Mouse (Mus musculus): ENCODE results near the gene Tmem109. TPM values are rescaled to one million over a fixed set of nuclear protein-coding genes. Genes with fewer than 3 reads are reported as not detected.

The Tmem109 gene
- polyA plus RNA-seq, 1 experiment, result 223 TPM

- Histone ChIP-seq H3K4me3 (no peak overlapping the region), H3K27me3 (ENCODE audit: control insufficient read depth, insufficient read depth, insufficient read length) (no peaks in the 10 kb centered on the region), H3K4me2 (ENCODE audit: low read depth) (no peak overlapping the region), H3K36me3 (ENCODE audit: control insufficient read depth, insufficient read depth) (no peaks in the 10 kb centered on the region), H3K79me2 (ENCODE audit: control insufficient read depth, insufficient read depth) (no peaks in the 10 kb centered on the region), H3ac (ENCODE audit: control insufficient read depth, insufficient read length) (no peak overlapping the region)
- no peak for TF ChIP-seq USF1 (IDR thresholded peaks at IDR 0.05; ENCODE audit: low read depth)
Observed at GRCm38 (mm10) chr19:10822534-10822933, 59.3 kb downstream of the Tmem109 start.

DNA sequence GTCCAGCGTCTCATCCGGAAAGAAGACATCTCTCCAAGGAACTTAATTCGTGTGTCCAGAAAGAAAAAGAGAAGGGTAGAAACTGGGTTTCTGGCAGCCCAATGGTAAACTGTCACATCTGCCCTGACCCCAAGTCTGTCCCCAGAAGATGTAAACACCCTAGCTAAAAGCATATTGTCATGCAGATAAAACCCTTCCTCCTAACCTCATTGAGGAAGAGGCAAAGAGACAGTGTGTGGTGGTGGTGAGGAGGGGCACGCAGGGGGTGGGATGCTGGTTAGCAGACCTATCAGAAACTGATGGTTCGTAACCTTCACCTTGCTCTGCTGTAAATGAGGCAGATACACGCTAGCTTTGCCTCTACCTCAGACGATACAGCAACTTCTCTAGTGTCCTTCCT lies 60.5 kb downstream of the Tmem109 start:
- Histone ChIP-seq H3K27me3 (ENCODE audit: control insufficient read depth, insufficient read depth, insufficient read length) (no peaks in the 10 kb centered on the region), H3ac (ENCODE audit: control insufficient read depth, insufficient read length) (no peak overlapping the region), H3K36me3 (ENCODE audit: control insufficient read depth, insufficient read depth) (no peaks in the 10 kb centered on the region), H3K4me2 (ENCODE audit: low read depth) (no peak overlapping the region), H3K79me2 (ENCODE audit: control insufficient read depth, insufficient read depth) (no peaks in the 10 kb centered on the region), H3K4me3 (no peak overlapping the region)
- TF ChIP-seq POLR2AphosphoS2 (IDR thresholded peaks at IDR 0.05; ENCODE audit: insufficient read length, low read depth), result no peak
- no peak for TF ChIP-seq TCF12 (IDR thresholded peaks at IDR 0.05; ENCODE audit: insufficient read depth, poor library complexity, severe bottlenecking)
- TF ChIP-seq MYOG (IDR thresholded peaks at IDR 0.05; ENCODE audit: control insufficient read depth in 1 of 3, insufficient read depth in 1 of 3, insufficient read length in 2 of 3, low read depth in 2 of 3), result no peak
- TF ChIP-seq TCF3 (IDR thresholded peaks at IDR 0.05; ENCODE audit: insufficient read length, low read depth), result no peak
- TF ChIP-seq SRF (IDR thresholded peaks at IDR 0.05; ENCODE audit: control insufficient read depth, insufficient read length, low read depth), result no peak

Other genes with a start within 250 kb of the Tmem109 start
- 0.05 TPM for gene Vwce, start 247.8 kb downstream of the Tmem109 start, polyA plus RNA-seq (2012; fragmentation: generic; extraction: Trizol)
- gene Pga5, start 203.9 kb downstream of the Tmem109 start, polyA plus RNA-seq (2012; fragmentation: generic; extraction: Trizol), result 0.04 TPM
- gene Vps37c, start 193.3 kb downstream of the Tmem109 start, polyA plus RNA-seq (2012; fragmentation: generic; extraction: Trizol), result 30.2 TPM
- not detected for gene Cd5, start 143.0 kb downstream of the Tmem109 start, polyA plus RNA-seq (2012; fragmentation: generic; extraction: Trizol)
- gene Cd6, start 51.9 kb downstream of the Tmem109 start, polyA plus RNA-seq (2012; fragmentation: generic; extraction: Trizol), result not detected
- 0.02 TPM for gene Slc15a3, start 42.3 kb downstream of the Tmem109 start, polyA plus RNA-seq (2012; fragmentation: generic; extraction: Trizol)
- 118 TPM for gene Tmem132a, start 12.1 kb downstream of the Tmem109 start, polyA plus RNA-seq (2012; fragmentation: generic; extraction: Trizol)
- 222 TPM for gene Prpf19, start 13.2 kb upstream of the Tmem109 start, polyA plus RNA-seq (2012; fragmentation: generic; extraction: Trizol)
- 0.05 TPM for gene Zp1, start 38.6 kb upstream of the Tmem109 start, polyA plus RNA-seq (2012; fragmentation: generic; extraction: Trizol)
- gene Ptgdr2, start 55.2 kb upstream of the Tmem109 start, polyA plus RNA-seq (2012; fragmentation: generic; extraction: Trizol), result 0.10 TPM
- gene Ccdc86, start 67.3 kb upstream of the Tmem109 start, polyA plus RNA-seq (2012; fragmentation: generic; extraction: Trizol), result 33.1 TPM
- gene Ms4a10, start 92.7 kb upstream of the Tmem109 start, polyA plus RNA-seq (2012; fragmentation: generic; extraction: Trizol), result 0.30 TPM
- not detected for gene Ms4a15, start 111.2 kb upstream of the Tmem109 start, polyA plus RNA-seq (2012; fragmentation: generic; extraction: Trizol)
- 0.04 TPM for gene Ms4a18, start 136.0 kb upstream of the Tmem109 start, polyA plus RNA-seq (2012; fragmentation: generic; extraction: Trizol)
- 0.17 TPM for gene Ms4a8a, start 199.1 kb upstream of the Tmem109 start, polyA plus RNA-seq (2012; fragmentation: generic; extraction: Trizol)
- not detected for gene 1700017D01Rik, start 248.9 kb upstream of the Tmem109 start, polyA plus RNA-seq (2012; fragmentation: generic; extraction: Trizol)

Data from myocyte (in vitro differentiated cells).